Mouse (Mus musculus) heart, postnatal 25 days (tissue): ENCODE measurements around the gene Zranb1. TPM values are rescaled to one million over a fixed set of nuclear protein-coding genes. Genes with fewer than 3 reads are reported as not detected.

Source experiments
- DNase-seq: peaks from one replicate; pipeline ENCODE4 v3.0.0; 2022; ENCODE audit warnings: low spot score
- intact Hi-C: fragments of 180-260 bp; cut with DNase I; formaldehyde crosslinking; loops from one replicate; pipeline ENCODE4 v1.15.1; 2025
- total RNA-seq, 2 experiments: library from RNA; stranded (reverse); gene quantifications; 2 replicates each; pipeline ENCODE4 v1.2.3; 2021

Zranb1 gene
- total RNA-seq, 2 experiments from 2014 or later, result 28.4 to 34.8 TPM

GRCm38 (mm10) chr7:132994120-132994519 is 63.2 kb downstream of the Zranb1 start:
- intact Hi-C loops, result loop anchor here (10.0 kb wide), 1 partner anchor 139 kb away; the partner anchor contains the start of genes Abraxas2 and Eef1akmt2
- DNase-seq, result no peak

- intact Hi-C loops, result loop anchor here (10.0 kb wide), 1 partner anchor 140 kb away; the partner anchor contains the start of genes Abraxas2 and Eef1akmt2
- no peak for DNase-seq
Measured at GRCm38 (mm10) chr7:132994628-132995191, 63.8 kb downstream of the Zranb1 start.

- intact Hi-C loops, result loop anchor here (10.0 kb wide), 1 partner anchor 142 kb away; the partner anchor contains the start of genes Abraxas2 and Eef1akmt2
- no peak for DNase-seq
Measured at GRCm38 (mm10) chr7:132996391-132996790, 65.4 kb downstream of the Zranb1 start.

GRCm38 (mm10) chr7:132998639-132999038 is 67.7 kb downstream of the Zranb1 start:
- DNase-seq, result no peak
- intact Hi-C loops, result loop anchor here (10.0 kb wide), 1 partner anchor 144 kb away; the partner anchor contains the start of genes Abraxas2 and Eef1akmt2

GRCm38 (mm10) chr7:132999061-132999460 is 68.1 kb downstream of the Zranb1 start:
- intact Hi-C loops, result loop anchor here (10.0 kb wide), 1 partner anchor 144 kb away; the partner anchor contains the start of genes Abraxas2 and Eef1akmt2
- no peak for DNase-seq

GRCm38 (mm10) chr7:133001388-133001787 is 70.4 kb downstream of the Zranb1 start:
- intact Hi-C loops, result loop anchor here (2.0 to 5.0 kb wide), 2 partner anchors 69 to 345 kb away; partner anchors contain the start of gene Zranb1
- no peak for DNase-seq

- intact Hi-C loops, result loop anchor here (5.0 kb wide), 1 partner anchor 70 kb away; the partner anchor contains the start of gene Zranb1
- no peak for DNase-seq
Measured at GRCm38 (mm10) chr7:133002271-133002670, 71.3 kb downstream of the Zranb1 start.

- peak; percentile 68 for DNase-seq
- intact Hi-C loops, result loop anchor here (5.0 kb wide), 1 partner anchor 71 kb away; the partner anchor contains the start of gene Zranb1
Measured at GRCm38 (mm10) chr7:133003421-133003820, 72.5 kb downstream of the Zranb1 start.

GRCm38 (mm10) chr7:133005772-133006171 is 74.8 kb downstream of the Zranb1 start:
- DNase-seq, result no peak

GRCm38 (mm10) chr7:133007343-133007742 is 76.4 kb downstream of the Zranb1 start:
- DNase-seq, result no peak
- intact Hi-C loops, result no loop called here

More at GRCm38 (mm10) chr7:133005772-133006171, 74.8 kb downstream of the Zranb1 start:
- intact Hi-C loops, result no loop called here

- DNase-seq, result no peak
- intact Hi-C loops, result no loop called here
Measured at GRCm38 (mm10) chr7:133008663-133009062, 77.7 kb downstream of the Zranb1 start.

- intact Hi-C loops, result no loop called here
- DNase-seq, result no peak
Measured at GRCm38 (mm10) chr7:133009676-133010075, 78.7 kb downstream of the Zranb1 start.

GRCm38 (mm10) chr7:133010477-133010876 is 79.5 kb downstream of the Zranb1 start:
- intact Hi-C loops, result no loop called here
- no peak for DNase-seq

- DNase-seq, result no peak
- intact Hi-C loops, result no loop called here
Measured at GRCm38 (mm10) chr7:133011191-133011590, 80.2 kb downstream of the Zranb1 start.

GRCm38 (mm10) chr7:133011611-133012010 is 80.7 kb downstream of the Zranb1 start:
- intact Hi-C loops, result no loop called here
- no peak for DNase-seq

- no peak for DNase-seq
- intact Hi-C loops, result no loop called here
Measured at GRCm38 (mm10) chr7:133012637-133013366, 81.9 kb downstream of the Zranb1 start.

- intact Hi-C loops, result no loop called here
Measured at GRCm38 (mm10) chr7:133013923-133014322, 83.0 kb downstream of the Zranb1 start.

GRCm38 (mm10) chr7:133014631-133015030 is 83.7 kb downstream of the Zranb1 start:
- intact Hi-C loops, result no loop called here
- no peak for DNase-seq

More at GRCm38 (mm10) chr7:133013923-133014322, 83.0 kb downstream of the Zranb1 start:
- DNase-seq, result no peak

- intact Hi-C loops, result no loop called here
- no peak for DNase-seq
Measured at GRCm38 (mm10) chr7:133015416-133016070, 84.6 kb downstream of the Zranb1 start.

- intact Hi-C loops, result no loop called here
- DNase-seq, result no peak
Measured at GRCm38 (mm10) chr7:133018961-133019360, 88.0 kb downstream of the Zranb1 start.
